Mouse (Mus musculus): Measurements from ENCODE around the gene P3h3. TPM values are rescaled to one million over a fixed set of nuclear protein-coding genes. Genes with fewer than 3 reads are reported as not detected.
"Not testable (repeated sequence)": the region's sequence is repeated elsewhere in the genome, so short reads cannot be mapped to it uniquely, and the experiment has no call there.

The P3h3 gene
- polyA plus RNA-seq, 1 experiment from 2014 or later = 13.4 TPM

GRCm38 (mm10) chr6:124898359-124898758, 40.8 kb upstream of the P3h3 start:
- Histone ChIP-seq H3K27me3 (ENCODE audit: control insufficient read depth, insufficient read depth, low read depth, low read length) (no peaks in the 10 kb centered on the region), H3K36me3 (ENCODE audit: control insufficient read depth, insufficient read depth, low read length) (no peaks in the 10 kb centered on the region), H3K9me3 (replicated peaks; ENCODE audit: control insufficient read depth, low read length, poor library complexity, severe bottlenecking) (no peaks in the 10 kb centered on the region), H3K9ac (ENCODE audit: low read depth, low read length) (no peak overlapping the region), H3K27ac (ENCODE audit: low read length) (no peak overlapping the region), H3K4me2 (ENCODE audit: low read length) (no peak overlapping the region), H3K4me1 (ENCODE audit: control insufficient read depth, insufficient read depth, low read length) (peaks cover 5% of the 10 kb centered on the region; the same call in 1 of the 2 replicates), H3K4me3 (ENCODE audit: low read depth, low read length) (no peak overlapping the region)
- WGBS = 30% methylated on average over 3 of the region's 3 CpGs
- ATAC-seq = no peak

- not testable (repeated sequence) for H3K9me3 ChIP-seq (replicated peaks; ENCODE audit: control insufficient read depth, low read length, poor library complexity, severe bottlenecking); H3K4me1 ChIP-seq (ENCODE audit: control insufficient read depth, insufficient read depth, low read length); H3K4me3 ChIP-seq (ENCODE audit: low read depth, low read length); H3K4me2 ChIP-seq (ENCODE audit: low read length); H3K36me3 ChIP-seq (ENCODE audit: control insufficient read depth, insufficient read depth, low read length); H3K9ac ChIP-seq (ENCODE audit: low read depth, low read length); ATAC-seq; H3K27me3 ChIP-seq (ENCODE audit: control insufficient read depth, insufficient read depth, low read depth, low read length); H3K27ac ChIP-seq (ENCODE audit: low read length)
- 95% methylated on average over 2 of the region's 2 CpGs for WGBS
Observed at GRCm38 (mm10) chr6:124894113-124894512, 36.6 kb upstream of the P3h3 start.

GRCm38 (mm10) chr6:124890997-124891396, 33.4 kb upstream of the P3h3 start:
- no peak overlapping the region for H3K9ac ChIP-seq (ENCODE audit: low read depth, low read length)
- no peaks in the 10 kb centered on the region for H3K4me1 ChIP-seq (ENCODE audit: control insufficient read depth, insufficient read depth, low read length)
- H3K27ac ChIP-seq (ENCODE audit: low read length) = no peak overlapping the region
- no peak overlapping the region for H3K4me2 ChIP-seq (ENCODE audit: low read length)
- no peaks in the 10 kb centered on the region for H3K9me3 ChIP-seq (replicated peaks; ENCODE audit: control insufficient read depth, low read length, poor library complexity, severe bottlenecking)
- H3K36me3 ChIP-seq (ENCODE audit: control insufficient read depth, insufficient read depth, low read length) = no peaks in the 10 kb centered on the region
- no peak for ATAC-seq
- WGBS = 55% methylated on average over 6 of the region's 6 CpGs
- no peak overlapping the region for H3K4me3 ChIP-seq (ENCODE audit: low read depth, low read length)
- no peaks in the 10 kb centered on the region for H3K27me3 ChIP-seq (ENCODE audit: control insufficient read depth, insufficient read depth, low read depth, low read length)

GRCm38 (mm10) chr6:124888555-124889125, 31.1 kb upstream of the P3h3 start:
- Histone ChIP-seq H3K4me1 (ENCODE audit: control insufficient read depth, insufficient read depth, low read length) (no peaks in the 10 kb centered on the region), H3K36me3 (ENCODE audit: control insufficient read depth, insufficient read depth, low read length) (no peaks in the 10 kb centered on the region), H3K9me3 (replicated peaks; ENCODE audit: control insufficient read depth, low read length, poor library complexity, severe bottlenecking) (no peaks in the 10 kb centered on the region), H3K9ac (ENCODE audit: low read depth, low read length) (no peak overlapping the region), H3K4me3 (ENCODE audit: low read depth, low read length) (no peak overlapping the region), H3K27ac (ENCODE audit: low read length) (no peak overlapping the region), H3K27me3 (ENCODE audit: control insufficient read depth, insufficient read depth, low read depth, low read length) (no peaks in the 10 kb centered on the region), H3K4me2 (ENCODE audit: low read length) (no peak overlapping the region)
- WGBS = 89% methylated on average over 6 of the region's 6 CpGs
- ATAC-seq = no peak

- H3K4me1 ChIP-seq (ENCODE audit: control insufficient read depth, insufficient read depth, low read length) = no peaks in the 10 kb centered on the region
- 88% methylated on average over 9 of the region's 9 CpGs for WGBS
- no peak for ATAC-seq
Observed at GRCm38 (mm10) chr6:124887986-124888385, 30.4 kb upstream of the P3h3 start, which contains the start of gene Cd4. Gene Cd4 (minus strand): TSS chr6:124888221.

GRCm38 (mm10) chr6:124885956-124886381, 28.4 kb upstream of the P3h3 start:
- H3K4me3 ChIP-seq (ENCODE audit: low read depth, low read length) = no peak overlapping the region
- no peak overlapping the region for H3K9ac ChIP-seq (ENCODE audit: low read depth, low read length)
- no peak for ATAC-seq
- 92% methylated on average over 8 of the region's 8 CpGs for WGBS
- H3K9me3 ChIP-seq (replicated peaks; ENCODE audit: control insufficient read depth, low read length, poor library complexity, severe bottlenecking) = no peaks in the 10 kb centered on the region
- H3K4me2 ChIP-seq (ENCODE audit: low read length) = no peak overlapping the region
- no peaks in the 10 kb centered on the region for H3K36me3 ChIP-seq (ENCODE audit: control insufficient read depth, insufficient read depth, low read length)
- H3K27ac ChIP-seq (ENCODE audit: low read length) = no peak overlapping the region
- H3K27me3 ChIP-seq (ENCODE audit: control insufficient read depth, insufficient read depth, low read depth, low read length) = no peaks in the 10 kb centered on the region
- H3K4me1 ChIP-seq (ENCODE audit: control insufficient read depth, insufficient read depth, low read length) = no peaks in the 10 kb centered on the region

More at GRCm38 (mm10) chr6:124887986-124888385, 30.4 kb upstream of the P3h3 start, which contains the start of gene Cd4:
- no peaks in the 10 kb centered on the region for H3K27me3 ChIP-seq (ENCODE audit: control insufficient read depth, insufficient read depth, low read depth, low read length)
- H3K9ac ChIP-seq (ENCODE audit: low read depth, low read length) = no peak within 1 kb of the TSS
- no peak within 1 kb of the TSS for H3K27ac ChIP-seq (ENCODE audit: low read length)
- no peak within 1 kb of the TSS for H3K4me3 ChIP-seq (ENCODE audit: low read depth, low read length)
- no peaks in the 10 kb centered on the region for H3K36me3 ChIP-seq (ENCODE audit: control insufficient read depth, insufficient read depth, low read length)
- H3K9me3 ChIP-seq (replicated peaks; ENCODE audit: control insufficient read depth, low read length, poor library complexity, severe bottlenecking) = no peaks in the 10 kb centered on the region
- no peak within 1 kb of the TSS for H3K4me2 ChIP-seq (ENCODE audit: low read length)

GRCm38 (mm10) chr6:124884714-124885500, 27.4 kb upstream of the P3h3 start:
- Histone ChIP-seq H3K27me3 (ENCODE audit: control insufficient read depth, insufficient read depth, low read depth, low read length) (no peaks in the 10 kb centered on the region), H3K9me3 (replicated peaks; ENCODE audit: control insufficient read depth, low read length, poor library complexity, severe bottlenecking) (no peaks in the 10 kb centered on the region), H3K36me3 (ENCODE audit: control insufficient read depth, insufficient read depth, low read length) (no peaks in the 10 kb centered on the region), H3K9ac (ENCODE audit: low read depth, low read length) (no peak overlapping the region), H3K4me3 (ENCODE audit: low read depth, low read length) (no peak overlapping the region), H3K4me2 (ENCODE audit: low read length) (no peak overlapping the region), H3K4me1 (ENCODE audit: control insufficient read depth, insufficient read depth, low read length) (no peaks in the 10 kb centered on the region), H3K27ac (ENCODE audit: low read length) (no peak overlapping the region)
- 75% methylated on average over 10 of the region's 10 CpGs for WGBS
- ATAC-seq = no peak

GRCm38 (mm10) chr6:124883351-124883750, 25.8 kb upstream of the P3h3 start:
- 37% methylated on average over 6 of the region's 10 CpGs for WGBS
- no peak overlapping the region; the same call in 1 of the 2 replicates for H3K27ac ChIP-seq (ENCODE audit: low read length)
- H3K9me3 ChIP-seq (replicated peaks; ENCODE audit: control insufficient read depth, low read length, poor library complexity, severe bottlenecking) = no peaks in the 10 kb centered on the region
- no peak overlapping the region for H3K4me2 ChIP-seq (ENCODE audit: low read length)
- no peaks in the 10 kb centered on the region for H3K4me1 ChIP-seq (ENCODE audit: control insufficient read depth, insufficient read depth, low read length)
- no peaks in the 10 kb centered on the region for H3K36me3 ChIP-seq (ENCODE audit: control insufficient read depth, insufficient read depth, low read length)
- H3K27me3 ChIP-seq (ENCODE audit: control insufficient read depth, insufficient read depth, low read depth, low read length) = no peaks in the 10 kb centered on the region
- H3K4me3 ChIP-seq (ENCODE audit: low read depth, low read length) = no peak overlapping the region
- no peak overlapping the region for H3K9ac ChIP-seq (ENCODE audit: low read depth, low read length)
- no peak for ATAC-seq

GRCm38 (mm10) chr6:124881821-124882220, 24.3 kb upstream of the P3h3 start:
- Histone ChIP-seq H3K27me3 (ENCODE audit: control insufficient read depth, insufficient read depth, low read depth, low read length) (no peaks in the 10 kb centered on the region), H3K4me1 (ENCODE audit: control insufficient read depth, insufficient read depth, low read length) (no peaks in the 10 kb centered on the region), H3K4me2 (ENCODE audit: low read length) (no peak overlapping the region), H3K9ac (ENCODE audit: low read depth, low read length) (no peak overlapping the region), H3K27ac (ENCODE audit: low read length) (no peak overlapping the region), H3K9me3 (replicated peaks; ENCODE audit: control insufficient read depth, low read length, poor library complexity, severe bottlenecking) (no peaks in the 10 kb centered on the region), H3K36me3 (ENCODE audit: control insufficient read depth, insufficient read depth, low read length) (no peaks in the 10 kb centered on the region), H3K4me3 (ENCODE audit: low read depth, low read length) (no peak overlapping the region)
- no peak for ATAC-seq
- WGBS = 88% methylated on average over 9 of the region's 9 CpGs
